Mouse (Mus musculus): ENCODE measurements around the gene Smg1. TPM values are rescaled to one million over a fixed set of nuclear protein-coding genes. Genes with fewer than 3 reads are reported as not detected.

Gene Smg1
- polyA plus RNA-seq, 1 experiment from 2014 or later = 6.7 TPM

GRCm38 (mm10) chr7:118259676-118260305 lies 16.3 kb upstream of the Smg1 start:
- peak; percentile 55 for ATAC-seq
- H3K27ac ChIP-seq (ENCODE audit: low read depth, low read length) = no peak overlapping the region
- H3K9me3 ChIP-seq (ENCODE audit: control insufficient read depth) = no peaks in the 10 kb centered on the region
- H3K4me3 ChIP-seq (ENCODE audit: low read depth, low read length) = no peak overlapping the region
- H3K36me3 ChIP-seq (ENCODE audit: control insufficient read depth, insufficient read depth) = no peaks in the 10 kb centered on the region
- H3K4me2 ChIP-seq (replicated peaks; ENCODE audit: low read depth) = no peak overlapping the region
- 74% methylated on average over 7 of the region's 7 CpGs for WGBS
- TF ChIP-seq CTCF (IDR thresholded peaks at IDR 0.05; ENCODE audit: low read depth) = no peak
- no peak overlapping the region for H3K9ac ChIP-seq (ENCODE audit: low read depth, low read length)
- H3K4me1 ChIP-seq (replicated peaks; ENCODE audit: control insufficient read depth, insufficient read depth, low read length) = no peaks in the 10 kb centered on the region
- H3K27me3 ChIP-seq (replicated peaks; ENCODE audit: control insufficient read depth, insufficient read depth, low read length) = no peaks in the 10 kb centered on the region

- Histone ChIP-seq H3K4me2 (replicated peaks; ENCODE audit: low read depth) (no peak overlapping the region), H3K27me3 (replicated peaks; ENCODE audit: control insufficient read depth, insufficient read depth, low read length) (no peaks in the 10 kb centered on the region), H3K27ac (ENCODE audit: low read depth, low read length) (no peak overlapping the region), H3K9me3 (ENCODE audit: control insufficient read depth) (no peaks in the 10 kb centered on the region), H3K4me3 (ENCODE audit: low read depth, low read length) (no peak overlapping the region), H3K9ac (ENCODE audit: low read depth, low read length) (no peak overlapping the region), H3K36me3 (ENCODE audit: control insufficient read depth, insufficient read depth) (no peaks in the 10 kb centered on the region), H3K4me1 (replicated peaks; ENCODE audit: control insufficient read depth, insufficient read depth, low read length) (no peaks in the 10 kb centered on the region)
- ATAC-seq = no peak
- no peak for TF ChIP-seq CTCF (IDR thresholded peaks at IDR 0.05; ENCODE audit: low read depth)
Measured at GRCm38 (mm10) chr7:118258451-118258850, 15.0 kb upstream of the Smg1 start.

GRCm38 (mm10) chr7:118256740-118257139 lies 13.3 kb upstream of the Smg1 start:
- no peak overlapping the region for H3K4me3 ChIP-seq (ENCODE audit: low read depth, low read length)
- H3K9ac ChIP-seq (ENCODE audit: low read depth, low read length) = no peak overlapping the region
- H3K27ac ChIP-seq (ENCODE audit: low read depth, low read length) = no peak overlapping the region
- ATAC-seq = 0 out of 2 replicates have a peak, but pooled peaks have one; percentile 14
- WGBS = 74% methylated on average over 6 of the region's 6 CpGs
- no peak for TF ChIP-seq CTCF (IDR thresholded peaks at IDR 0.05; ENCODE audit: low read depth)
- H3K4me2 ChIP-seq (replicated peaks; ENCODE audit: low read depth) = no peak overlapping the region
- no peaks in the 10 kb centered on the region for H3K9me3 ChIP-seq (ENCODE audit: control insufficient read depth)
- H3K4me1 ChIP-seq (replicated peaks; ENCODE audit: control insufficient read depth, insufficient read depth, low read length) = no peaks in the 10 kb centered on the region
- no peaks in the 10 kb centered on the region for H3K27me3 ChIP-seq (replicated peaks; ENCODE audit: control insufficient read depth, insufficient read depth, low read length)
- H3K36me3 ChIP-seq (ENCODE audit: control insufficient read depth, insufficient read depth) = no peaks in the 10 kb centered on the region

GRCm38 (mm10) chr7:118254460-118254859 lies 11.0 kb upstream of the Smg1 start:
- no peaks in the 10 kb centered on the region for H3K9me3 ChIP-seq (ENCODE audit: control insufficient read depth)
- H3K4me1 ChIP-seq (replicated peaks; ENCODE audit: control insufficient read depth, insufficient read depth, low read length) = peaks cover 4% of the 10 kb centered on the region
- no peak for ATAC-seq
- WGBS = 62% methylated on average over 8 of the region's 8 CpGs
- no peak overlapping the region for H3K4me2 ChIP-seq (replicated peaks; ENCODE audit: low read depth)
- H3K4me3 ChIP-seq (ENCODE audit: low read depth, low read length) = no peak overlapping the region
- no peaks in the 10 kb centered on the region for H3K27me3 ChIP-seq (replicated peaks; ENCODE audit: control insufficient read depth, insufficient read depth, low read length)
- no peak overlapping the region for H3K9ac ChIP-seq (ENCODE audit: low read depth, low read length)
- H3K36me3 ChIP-seq (ENCODE audit: control insufficient read depth, insufficient read depth) = no peaks in the 10 kb centered on the region
- no peak overlapping the region for H3K27ac ChIP-seq (ENCODE audit: low read depth, low read length)
- no peak for TF ChIP-seq CTCF (IDR thresholded peaks at IDR 0.05; ENCODE audit: low read depth)

GRCm38 (mm10) chr7:118254015-118254414 lies 10.5 kb upstream of the Smg1 start:
- Histone ChIP-seq H3K27me3 (replicated peaks; ENCODE audit: control insufficient read depth, insufficient read depth, low read length) (no peaks in the 10 kb centered on the region), H3K9ac (ENCODE audit: low read depth, low read length) (no peak overlapping the region), H3K9me3 (ENCODE audit: control insufficient read depth) (no peaks in the 10 kb centered on the region), H3K4me3 (ENCODE audit: low read depth, low read length) (no peak overlapping the region), H3K4me2 (replicated peaks; ENCODE audit: low read depth) (no peak overlapping the region), H3K27ac (ENCODE audit: low read depth, low read length) (no peak overlapping the region), H3K36me3 (ENCODE audit: control insufficient read depth, insufficient read depth) (no peaks in the 10 kb centered on the region), H3K4me1 (replicated peaks; ENCODE audit: control insufficient read depth, insufficient read depth, low read length) (peaks cover 4% of the 10 kb centered on the region)
- WGBS = 49% methylated on average over 4 of the region's 4 CpGs
- TF ChIP-seq CTCF (IDR thresholded peaks at IDR 0.05; ENCODE audit: low read depth) = no peak
- no peak for ATAC-seq

- ATAC-seq = no peak
- H3K27me3 ChIP-seq (replicated peaks; ENCODE audit: control insufficient read depth, insufficient read depth, low read length) = no peaks in the 10 kb centered on the region
- H3K9ac ChIP-seq (ENCODE audit: low read depth, low read length) = no peak overlapping the region
- H3K4me2 ChIP-seq (replicated peaks; ENCODE audit: low read depth) = no peak overlapping the region
- WGBS = 68% methylated on average over 3 of the region's 3 CpGs
- H3K4me1 ChIP-seq (replicated peaks; ENCODE audit: control insufficient read depth, insufficient read depth, low read length) = peaks cover 4% of the 10 kb centered on the region
- no peak overlapping the region; the same call in 1 of the 2 replicates for H3K27ac ChIP-seq (ENCODE audit: low read depth, low read length)
- no peaks in the 10 kb centered on the region for H3K36me3 ChIP-seq (ENCODE audit: control insufficient read depth, insufficient read depth)
- TF ChIP-seq CTCF (IDR thresholded peaks at IDR 0.05; ENCODE audit: low read depth) = no peak
- no peak overlapping the region for H3K4me3 ChIP-seq (ENCODE audit: low read depth, low read length)
- H3K9me3 ChIP-seq (ENCODE audit: control insufficient read depth) = no peaks in the 10 kb centered on the region
Measured at GRCm38 (mm10) chr7:118252979-118253378, 9.5 kb upstream of the Smg1 start.

Measured in intestine, postnatal 0 days (tissue).